Mouse (Mus musculus) T-cell, adult 2 months (primary cell): ENCODE measurements around the gene Snx21.

Source experiments
- DNase-seq: peaks from one replicate; pipeline ENCODE4 v3.0.0; 2022; ENCODE audit warnings: low spot score

The Snx21 gene

GRCm38 (mm10) chr2:164794293-164794692 is 8.7 kb downstream of the Snx21 start:
- peak; percentile 75 for DNase-seq

GRCm38 (mm10) chr2:164795868-164796267 is 10.2 kb downstream of the Snx21 start:
- DNase-seq, result no peak

- peak; percentile 25 for DNase-seq
These were observed 12.9 kb downstream of the Snx21 start for GRCm38 (mm10) chr2:164798554-164798953.

- DNase-seq, result no peak
These were observed 14.8 kb downstream of the Snx21 start for GRCm38 (mm10) chr2:164800252-164801004.

GRCm38 (mm10) chr2:164803201-164803920 is 17.7 kb downstream of the Snx21 start:
- no peak for DNase-seq

GRCm38 (mm10) chr2:164803921-164804313 is 18.3 kb downstream of the Snx21 start:
- DNase-seq, result no peak

GRCm38 (mm10) chr2:164804533-164805331 is 19.1 kb downstream of the Snx21 start, which contains the start of the genes Acot8 and Zswim3:
Acot8 (minus strand) TSS chr2:164804882.
Zswim3 (plus strand) TSS chr2:164805098.
- DNase-seq, result peak; percentile 98

- no peak for DNase-seq
These were observed 19.7 kb downstream of the Snx21 start for GRCm38 (mm10) chr2:164805332-164805718.

- DNase-seq, result no peak
These were observed 21.0 kb downstream of the Snx21 start for GRCm38 (mm10) chr2:164806614-164807013.

GRCm38 (mm10) chr2:164813557-164813956 is 27.9 kb downstream of the Snx21 start:
- no peak for DNase-seq

- no peak for DNase-seq
These were observed 29.7 kb downstream of the Snx21 start for GRCm38 (mm10) chr2:164815348-164815747.

GRCm38 (mm10) chr2:164815821-164816220 is 30.2 kb downstream of the Snx21 start:
- DNase-seq, result no peak

GRCm38 (mm10) chr2:164817206-164817605 is 31.6 kb downstream of the Snx21 start:
- DNase-seq, result no peak

GRCm38 (mm10) chr2:164817703-164818102 is 32.1 kb downstream of the Snx21 start:
- no peak for DNase-seq

- DNase-seq, result no peak
These were observed 35.4 kb downstream of the Snx21 start for GRCm38 (mm10) chr2:164821060-164821459.

GRCm38 (mm10) chr2:164822636-164823165 is 37.1 kb downstream of the Snx21 start, which contains the start of gene Zswim1:
Zswim1 (plus strand) TSS chr2:164822686.
- peak; percentile 97 for DNase-seq

GRCm38 (mm10) chr2:164823181-164823585 is 37.6 kb downstream of the Snx21 start:
- no peak for DNase-seq

- peak; percentile 25 for DNase-seq
These were observed 38.3 kb downstream of the Snx21 start for GRCm38 (mm10) chr2:164823969-164824368.

- no peak for DNase-seq
These were observed 39.9 kb downstream of the Snx21 start for GRCm38 (mm10) chr2:164825521-164825920.

GRCm38 (mm10) chr2:164827146-164827850 is 41.7 kb downstream of the Snx21 start:
- no peak for DNase-seq

- no peak for DNase-seq
These were observed 42.8 kb downstream of the Snx21 start, which contains the start of gene Spata25 for GRCm38 (mm10) chr2:164828437-164828836. Spata25 (minus strand) TSS chr2:164828537.
